In the genomic region with DNA sequence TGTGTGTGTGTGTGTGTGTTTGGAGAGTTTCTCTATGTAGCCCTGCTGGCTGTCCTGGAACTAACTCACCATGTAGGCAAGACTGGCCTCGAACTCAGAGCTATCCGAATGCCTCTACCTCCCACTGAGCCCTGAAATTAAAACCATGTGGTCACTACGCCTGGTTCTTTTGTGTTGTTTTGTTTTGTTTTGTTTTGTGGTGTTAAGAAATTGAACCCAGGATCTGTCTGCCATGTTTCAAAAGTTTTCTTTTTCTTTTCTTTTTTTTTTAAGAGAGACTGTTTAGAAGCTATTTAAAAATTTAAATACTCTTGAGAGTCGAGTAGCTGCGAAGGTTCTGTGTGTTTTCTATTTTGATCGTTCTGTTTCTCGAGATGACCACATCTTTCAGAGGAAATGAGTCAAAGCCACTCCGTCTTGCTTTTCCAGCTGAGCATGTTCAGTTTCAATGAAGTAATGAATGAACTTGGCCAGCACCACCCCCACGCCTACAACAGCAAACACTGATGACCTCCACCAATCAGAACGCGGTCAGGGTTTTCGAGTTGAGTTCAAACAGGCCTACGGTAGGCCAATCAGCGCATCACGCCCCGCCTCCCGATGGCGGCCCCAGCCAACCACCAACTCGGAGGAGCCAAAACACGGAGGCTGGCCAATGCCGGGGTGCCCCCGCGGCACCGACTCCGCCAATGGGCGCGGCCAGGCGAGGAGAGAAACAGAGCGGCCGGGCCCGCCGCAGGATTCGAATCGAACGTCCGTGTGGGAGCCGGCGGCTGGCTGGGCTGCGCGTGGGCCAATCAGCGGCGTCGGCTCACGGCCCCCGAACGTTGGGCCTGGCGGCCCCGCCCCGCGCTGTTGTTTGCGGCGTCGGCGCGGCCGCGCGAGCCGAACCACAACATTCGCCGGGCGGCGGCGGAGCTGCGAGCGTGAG, we compare ENCODE assay signal across 8 mouse cellular contexts. TPM values are rescaled to one million over a fixed set of nuclear protein-coding genes. Genes with fewer than 3 reads are reported as not detected.
A peak's percentile ranks its signal among the peaks of the same experiment; 100 is the strongest.
DNase-seq lines count a peak whose midpoint lies in the region; ATAC-seq and TF ChIP-seq lines count a peak whose summit lies in the region.

Ubald2 (plus strand) TSS at position 739 of the 931 bp plus-strand sequence.

- ATAC-seq in G1E (ENCODE audit: extremely low read depth, insufficient number of reproducible peaks, low FRiP score, poor library complexity, severe bottlenecking): peak; percentile 84
- ATAC-seq in forebrain, embryonic 16.5 days: peak; percentile 97
- peak; percentile 98 for ATAC-seq in lung, embryonic 14.5 days (ENCODE audit: insufficient read depth)

- no peak for TF ChIP-seq CTCF in G1E (IDR thresholded peaks at IDR 0.05; ENCODE audit: low read depth, low read length)
- no peak for TF ChIP-seq CTCF in layer of hippocampus, adult 2 months (conservative IDR thresholded peaks at IDR 0.05)
- no peak for TF ChIP-seq CTCF in lung, embryonic 14.5 days (IDR thresholded peaks at IDR 0.05; ENCODE audit: low read depth)
- TF ChIP-seq CTCF in olfactory bulb, adult 2 months (IDR thresholded peaks at IDR 0.05; ENCODE audit: insufficient read depth, low read depth, low read length): no peak
- TF ChIP-seq CTCF in thymus, adult 2 months (IDR thresholded peaks at IDR 0.05; ENCODE audit: borderline replicate concordance, control insufficient read depth, extremely low read depth, insufficient read depth, low read length, poor library complexity): peak; percentile 65

- H3K27ac ChIP-seq in forebrain, embryonic 16.5 days (ENCODE audit: low read length): peak within 1 kb of the TSS; percentile 85
- peak within 1 kb of the TSS; percentile 95 for H3K27ac ChIP-seq in layer of hippocampus, adult 2 months
- H3K27ac ChIP-seq in lung, embryonic 14.5 days (ENCODE audit: low read depth): peak within 1 kb of the TSS; percentile 94
- H3K27ac ChIP-seq in olfactory bulb, adult 2 months (ENCODE audit: insufficient read depth, low read depth, low read length): peak within 1 kb of the TSS; percentile 76; the same call in 1 of the 2 replicates
- H3K27ac ChIP-seq in thymus, adult 2 months (ENCODE audit: control insufficient read depth, insufficient read depth, low read length): peak within 1 kb of the TSS; percentile 65

- H3K4me3 ChIP-seq in G1E (ENCODE audit: low read depth, low read length): peak within 1 kb of the TSS; percentile 82
- peak within 1 kb of the TSS; percentile 58 for H3K4me3 ChIP-seq in forebrain, embryonic 16.5 days (replicated peaks; ENCODE audit: low read length)
- H3K4me3 ChIP-seq in layer of hippocampus, adult 2 months: peak within 1 kb of the TSS; percentile 89
- peak within 1 kb of the TSS; percentile 76 for H3K4me3 ChIP-seq in lung, embryonic 14.5 days (ENCODE audit: low read depth, low read length)
- peak within 1 kb of the TSS; percentile 79 for H3K4me3 ChIP-seq in olfactory bulb, adult 2 months (ENCODE audit: insufficient read depth, low read depth, low read length)
- peak within 1 kb of the TSS; percentile 71 for H3K4me3 ChIP-seq in thymus, adult 2 months (ENCODE audit: control insufficient read depth, insufficient read depth, low read length)

- TF ChIP-seq POLR2A in olfactory bulb, adult 2 months (IDR thresholded peaks at IDR 0.05; ENCODE audit: insufficient read depth, low read depth, low read length): peak; percentile 69
- peak; percentile 71; the same call in 1 of the 2 replicates for TF ChIP-seq POLR2A in thymus, adult 2 months (IDR thresholded peaks at IDR 0.05; ENCODE audit: control insufficient read depth, extremely low read depth, insufficient read depth, low read length, poor library complexity)

- intact Hi-C loops in heart, postnatal 36 days (cut with DNase I): no loop called here

- H3K9ac ChIP-seq in forebrain, embryonic 16.5 days (replicated peaks; ENCODE audit: low read depth, low read length): peak within 1 kb of the TSS; percentile 74
- H3K9ac ChIP-seq in lung, embryonic 14.5 days: peak within 1 kb of the TSS; percentile 79

- no peaks in the 10 kb centered on the region for H3K27me3 ChIP-seq in G1E (ENCODE audit: insufficient read depth, low read length)
- peaks cover 4% of the 10 kb centered on the region; the same call in 1 of the 2 replicates for H3K27me3 ChIP-seq in forebrain, embryonic 16.5 days (replicated peaks; ENCODE audit: control insufficient read depth, insufficient read depth, low read length)
- no peaks in the 10 kb centered on the region for H3K27me3 ChIP-seq in lung, embryonic 14.5 days (ENCODE audit: insufficient read depth, low read length)
- no peaks in the 10 kb centered on the region for H3K27me3 ChIP-seq in thymus, adult 2 months (ENCODE audit: control insufficient read depth, insufficient read depth, low read length)

- peaks cover 31% of the 10 kb centered on the region for H3K36me3 ChIP-seq in G1E (replicated peaks)
- 0 out of 2 replicates have a peak, but pooled peaks cover 2% of the 10 kb centered on the region for H3K36me3 ChIP-seq in forebrain, embryonic 16.5 days (ENCODE audit: control insufficient read depth, insufficient read depth)
- peaks cover 26% of the 10 kb centered on the region for H3K36me3 ChIP-seq in lung, embryonic 14.5 days (ENCODE audit: insufficient read depth)
- H3K36me3 ChIP-seq in thymus, adult 2 months (ENCODE audit: control insufficient read depth, insufficient read depth, low read length): peaks cover 7% of the 10 kb centered on the region; the same call in 1 of the 2 replicates

- no peaks in the 10 kb centered on the region for H3K9me3 ChIP-seq in G1E (replicated peaks)
- H3K9me3 ChIP-seq in forebrain, embryonic 16.5 days (ENCODE audit: control insufficient read depth, low read length): no peaks in the 10 kb centered on the region
- no peaks in the 10 kb centered on the region for H3K9me3 ChIP-seq in lung, embryonic 14.5 days (ENCODE audit: low read depth, low read length)

- peaks cover 70% of the 10 kb centered on the region for H3K4me1 ChIP-seq in G1E (ENCODE audit: insufficient read depth, low read depth, low read length)
- H3K4me1 ChIP-seq in forebrain, embryonic 16.5 days (replicated peaks; ENCODE audit: control insufficient read depth, insufficient read depth, low read length): peaks cover 30% of the 10 kb centered on the region
- peaks cover 7% of the 10 kb centered on the region; the same call in 1 of the 2 replicates for H3K4me1 ChIP-seq in lung, embryonic 14.5 days (ENCODE audit: insufficient read depth)
- peaks cover 44% of the 10 kb centered on the region for H3K4me1 ChIP-seq in olfactory bulb, adult 2 months (ENCODE audit: control insufficient read depth, insufficient read depth, low read length)
- H3K4me1 ChIP-seq in thymus, adult 2 months (replicated peaks; ENCODE audit: control insufficient read depth, insufficient read depth, low read length): peaks cover 34% of the 10 kb centered on the region

- peak; percentile 99 for DNase-seq in G1E (ENCODE audit: low spot score)
- DNase-seq in cerebellum, adult 18-20 months: peak; percentile 99 to 100
- peak; percentile 97 for DNase-seq in heart, postnatal 36 days
- DNase-seq in layer of hippocampus, adult 2 months (ENCODE audit: low spot score in 2 of 2): peak; percentile 98 to 99
- DNase-seq in lung, embryonic 14.5 days: peak; percentile 100
- DNase-seq in thymus, adult 2 months: peak; percentile 99

- peak within 1 kb of the TSS; percentile 95 for H3K4me2 ChIP-seq in forebrain, embryonic 16.5 days (ENCODE audit: low read length)
- H3K4me2 ChIP-seq in lung, embryonic 14.5 days: peak within 1 kb of the TSS; percentile 91

- WGBS in forebrain, embryonic 16.5 days: 2% methylated on average over 65 of the region's 66 CpGs
- 2% methylated on average over 66 of the region's 66 CpGs for WGBS in lung, embryonic 14.5 days
- 2% methylated on average over 66 of the region's 66 CpGs for WGBS in olfactory bulb, adult 2 months
- 3% methylated on average over 66 of the region's 66 CpGs for WGBS in thymus, adult 2 months

RNA-seq across cellular contexts. Expression of gene Ubald2, which starts in this region (rescaled TPM):
- total RNA-seq in G1E (2014; fragmentation: Nextera tagmentation) (184 and 210 TPM in 2 replicates), G1E (2017) (114 and 161 TPM in 2 replicates)
- polyA plus RNA-seq in G1E (2012): 710 and 1,104 TPM in 2 replicates
- 45.1 and 53.4 TPM in 2 replicates for polyA plus RNA-seq in forebrain, embryonic 16.5 days (2015; fragmentation: Nextera tagmentation; extraction: Ambion mirVana)
- total RNA-seq in heart, postnatal 36 days (2021): 10 to 100 TPM; 40.4 to 44.9 TPM
- total RNA-seq in layer of hippocampus, adult 2 months (2021): 10 to 100 TPM; 32.5 to 41.9 TPM
- 64.9 and 66.7 TPM in 2 replicates for polyA plus RNA-seq in lung, embryonic 14.5 days (2014; fragmentation: Nextera tagmentation; extraction: Ambion mirVana)
- polyA plus RNA-seq in olfactory bulb, adult 2 months (2012; ENCODE audit: insufficient read depth, insufficient read length, low replicate concordance, missing spikeins): not detected in 2 replicates
- polyA plus RNA-seq in thymus, adult 2 months (2012; rRNA removed): 558 and 566 TPM in 2 replicates

Comparison
In these comparisons a context has a peak if more than half of its experiments do, and no peak if none do; other contexts are left out.
1. Peak in every context shown above with its lines: DNase-seq, ATAC-seq, H3K4me3 ChIP-seq and H3K27ac ChIP-seq.